Mouse (Mus musculus) neural tube, embryonic 10.5 days (tissue): ENCODE measurements around the gene Fus.
A peak's percentile ranks its signal among the peaks of the same experiment; 100 is the strongest.

Experiments used
- DNase-seq: peaks from one replicate; pipeline ENCODE4 v3.0.0-alpha.2; 2017; ENCODE audit warnings: low spot score; ENCODE audit errors: extremely low spot score

The Fus gene

DNA sequence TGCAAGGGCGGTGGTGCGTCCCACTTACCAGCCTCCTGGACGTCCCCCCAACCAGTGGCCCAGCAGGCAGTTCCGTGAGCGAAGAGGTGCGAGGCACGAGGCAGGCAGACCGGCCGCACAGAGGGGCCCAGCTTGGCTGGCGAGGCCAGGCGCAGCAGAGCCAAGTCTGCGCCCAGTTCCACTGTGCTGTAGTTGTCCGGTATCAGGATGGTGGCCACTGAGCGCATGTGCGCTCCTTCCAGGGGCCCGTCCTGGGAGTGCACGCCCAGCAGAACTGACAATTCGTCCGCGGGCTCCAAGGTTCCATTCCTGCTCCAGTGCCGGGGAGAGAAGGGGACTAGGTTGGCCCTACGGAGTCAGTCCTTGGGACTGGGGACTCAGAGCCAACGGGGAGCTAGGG, 22.6 kb upstream of the Fus start:
- peak; percentile 17 for DNase-seq

- DNase-seq: no peak
These were observed 20.7 kb upstream of the Fus start, which contains the start of gene Prss36 for GRCm38 (mm10) chr7:127946470-127947023. Gene Prss36, minus strand, starts transcription at chr7:127946725.

DNA sequence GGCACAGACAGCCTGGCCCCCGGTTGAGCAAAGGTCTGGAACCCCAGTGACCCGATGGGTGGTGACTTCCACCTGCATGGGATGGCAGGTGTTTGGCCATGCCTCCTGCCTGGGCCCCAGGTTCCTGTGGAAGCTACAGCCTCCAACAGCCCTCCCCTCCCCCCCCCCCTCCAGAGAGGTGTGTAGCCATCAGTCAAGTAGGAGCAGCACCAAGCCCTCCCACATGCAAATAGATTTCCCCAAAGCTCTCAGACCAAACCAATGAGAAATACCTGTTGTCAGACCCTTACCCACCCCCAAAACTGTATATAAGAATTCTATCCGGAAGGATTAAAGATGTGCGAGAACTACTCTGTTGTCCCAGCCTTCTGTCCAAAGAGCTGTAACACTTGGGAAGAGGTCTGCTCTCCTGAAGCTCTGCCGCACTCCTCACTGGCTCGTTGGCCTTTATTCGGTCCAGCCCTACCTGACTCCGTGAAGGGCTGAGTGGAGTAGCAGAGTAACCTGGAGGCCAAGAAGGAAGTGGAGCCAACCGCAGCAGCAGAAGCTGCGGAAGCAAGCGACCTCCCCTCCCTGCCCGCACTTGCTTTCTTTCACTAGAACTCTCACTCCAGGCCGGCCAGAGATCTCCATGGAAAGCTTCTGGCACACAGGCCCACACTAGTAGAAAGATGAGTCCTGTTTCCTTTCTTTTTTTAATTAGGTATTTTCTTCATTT, 14.2 kb upstream of the Fus start:
- DNase-seq: no peak

- no peak for DNase-seq
These were observed 7.9 kb upstream of the Fus start for GRCm38 (mm10) chr7:127959364-127959763.

DNA sequence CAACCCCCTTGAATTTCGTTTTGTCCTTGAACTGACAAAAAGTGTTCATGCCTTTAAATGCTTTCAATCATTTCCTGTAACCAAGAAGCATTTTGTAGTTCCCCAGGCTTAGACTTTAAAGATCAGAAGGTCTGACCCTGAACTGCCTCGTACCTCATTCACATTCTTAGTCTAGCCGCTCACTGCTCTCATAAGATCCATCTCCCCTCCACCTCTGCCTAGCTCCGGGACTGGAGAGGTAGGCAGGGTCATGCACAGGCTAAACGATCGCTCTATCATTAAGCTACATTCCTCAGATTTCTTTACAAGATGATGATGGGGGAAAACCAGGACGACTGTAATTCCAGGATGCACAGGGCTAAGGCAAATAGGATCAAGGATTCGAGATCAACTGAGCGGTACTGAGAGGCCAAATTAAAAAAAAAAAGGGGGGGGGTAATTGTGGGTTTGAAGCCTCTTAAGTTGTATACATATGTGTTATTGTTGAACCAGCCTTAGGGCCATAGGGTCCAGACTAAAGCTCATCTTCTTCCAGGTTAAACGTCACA, 812 bp upstream of the Fus start:
- no peak for DNase-seq

GRCm38 (mm10) chr7:127967922-127968828, 918 bp downstream of the Fus start:
- DNase-seq: peak; percentile 80

GRCm38 (mm10) chr7:127974413-127974930, 7.2 kb downstream of the Fus start:
- DNase-seq: no peak

- DNase-seq: no peak
These were observed 11.6 kb downstream of the Fus start for GRCm38 (mm10) chr7:127978856-127979255.

DNA sequence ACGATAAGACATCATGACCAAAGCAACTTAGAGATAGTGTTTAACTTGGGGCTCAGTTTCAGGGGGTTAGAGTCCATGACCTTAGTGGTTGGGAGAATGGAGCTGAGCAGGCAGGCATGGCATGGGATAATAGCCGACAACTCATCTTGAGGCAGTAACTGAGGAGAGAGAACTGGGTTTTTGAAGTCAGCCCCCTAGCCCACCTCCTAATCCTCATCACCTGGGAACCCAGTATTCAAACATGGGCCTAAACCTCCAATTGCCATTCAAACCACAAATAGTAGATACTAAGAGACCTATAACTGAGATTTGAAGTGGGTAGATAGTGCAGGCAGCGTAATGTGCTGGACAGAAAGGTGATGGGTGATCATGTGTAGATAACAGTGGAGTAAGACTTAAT, 13.3 kb downstream of the Fus start:
- DNase-seq: no peak

GRCm38 (mm10) chr7:127988904-127989303, 21.6 kb downstream of the Fus start:
- no peak for DNase-seq

- peak; percentile 61 for DNase-seq
These were observed 24.6 kb downstream of the Fus start for GRCm38 (mm10) chr7:127991643-127992487.

DNA sequence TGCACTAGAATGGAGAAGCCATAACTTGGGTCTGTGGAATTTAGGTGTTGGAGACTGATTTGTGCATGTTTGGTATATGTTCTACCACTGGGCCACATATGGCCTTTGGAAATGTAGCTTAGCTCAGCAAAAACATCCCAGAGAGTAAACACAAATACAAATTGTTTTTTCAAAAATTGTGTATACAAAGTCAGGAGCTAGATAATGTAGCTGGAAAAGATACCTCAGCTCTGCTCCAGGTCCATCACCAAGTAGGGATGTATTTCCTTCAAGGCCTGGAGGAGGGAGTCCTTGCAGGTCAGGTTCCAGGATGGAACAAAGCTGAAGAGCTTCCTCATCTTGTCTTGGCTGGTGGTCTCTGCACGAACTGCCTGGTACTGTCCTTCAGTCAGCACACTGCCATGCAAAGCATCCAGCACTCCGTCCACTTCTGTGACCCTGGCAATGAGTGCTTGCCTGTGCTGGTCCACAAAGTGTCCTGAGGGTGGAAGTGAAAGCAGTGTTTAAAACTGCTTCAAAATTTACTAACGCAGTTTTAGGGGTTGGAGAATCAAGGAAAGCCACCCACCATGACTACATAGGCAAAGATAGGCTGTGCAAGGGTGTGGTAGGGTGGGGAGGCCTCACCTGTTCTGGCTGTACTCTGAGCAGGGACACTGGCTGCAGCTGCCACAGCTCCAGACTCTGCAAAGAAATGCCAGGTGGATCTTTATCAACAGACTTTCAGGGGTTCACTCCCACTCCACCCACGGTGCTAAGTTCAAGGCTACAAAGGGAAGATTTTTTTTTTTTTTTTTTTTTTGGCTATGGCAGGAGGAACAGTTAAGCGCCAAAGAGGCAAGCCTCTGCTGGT, 25.5 kb downstream of the Fus start:
- DNase-seq: no peak

GRCm38 (mm10) chr7:127993341-127993977, 26.2 kb downstream of the Fus start, which contains the start of gene Pycard:
Gene Pycard, minus strand, starts transcription at chr7:127993867.
- no peak for DNase-seq

GRCm38 (mm10) chr7:127999436-127999835, 32.2 kb downstream of the Fus start:
- no peak for DNase-seq

DNA sequence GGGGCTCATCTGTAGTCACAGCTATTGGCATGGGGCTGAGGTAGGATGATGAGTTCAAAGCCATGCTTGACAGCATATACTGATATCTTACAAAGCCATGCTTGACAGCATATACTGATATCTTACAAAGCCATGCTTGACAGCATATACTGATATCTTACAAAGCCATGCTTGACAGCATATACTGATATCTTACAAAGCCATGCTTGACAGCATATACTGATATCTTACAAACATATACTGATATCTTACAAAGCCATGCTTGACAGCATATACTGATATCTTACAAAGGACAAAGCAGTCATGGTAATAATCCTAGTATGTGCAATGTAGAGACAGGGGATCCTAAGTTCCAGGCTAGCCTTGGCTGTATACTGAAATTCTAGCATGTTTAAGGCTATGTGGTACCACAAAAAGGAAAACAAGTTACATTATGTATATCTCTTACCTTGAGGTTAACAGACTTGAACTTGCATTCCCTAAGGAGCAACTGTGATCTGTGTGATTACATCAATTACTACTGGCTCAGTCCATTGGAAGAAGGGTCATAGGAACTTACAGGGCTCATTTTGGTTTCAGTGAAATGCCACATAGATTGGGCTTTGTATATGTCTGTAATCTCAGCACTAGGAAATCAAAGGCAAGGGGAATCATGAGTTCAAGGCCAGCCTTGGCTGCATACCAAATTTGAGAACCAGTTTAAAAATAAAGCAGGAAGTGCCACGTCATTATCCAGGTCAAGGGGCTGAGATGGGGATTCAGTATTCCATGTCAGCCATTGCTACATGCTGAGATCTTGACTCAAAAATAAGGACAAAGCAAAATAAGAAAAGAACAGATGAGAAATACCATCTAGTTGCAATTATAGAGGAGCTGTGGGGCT, 33.1 kb downstream of the Fus start:
- no peak for DNase-seq

DNA sequence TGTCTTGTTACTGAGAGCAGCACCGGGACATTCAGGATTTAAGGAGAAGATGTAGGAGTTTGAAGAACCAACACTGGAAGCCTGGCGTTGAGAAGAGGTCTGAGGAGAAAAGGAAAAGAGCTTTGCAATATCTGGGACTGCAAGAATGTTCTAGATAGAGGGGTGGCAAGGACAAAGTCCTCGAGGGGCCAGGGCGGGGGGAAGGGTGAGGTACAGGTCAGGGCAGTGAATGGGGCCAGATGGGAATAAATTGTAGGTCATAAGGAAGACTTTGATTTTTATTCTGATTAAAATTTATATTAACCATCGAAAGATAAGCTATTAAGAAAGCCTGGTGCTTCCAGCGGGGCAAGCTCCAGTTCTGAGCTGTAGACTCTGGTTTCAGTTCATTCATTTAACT, 35.8 kb downstream of the Fus start:
- DNase-seq: no peak

DNA sequence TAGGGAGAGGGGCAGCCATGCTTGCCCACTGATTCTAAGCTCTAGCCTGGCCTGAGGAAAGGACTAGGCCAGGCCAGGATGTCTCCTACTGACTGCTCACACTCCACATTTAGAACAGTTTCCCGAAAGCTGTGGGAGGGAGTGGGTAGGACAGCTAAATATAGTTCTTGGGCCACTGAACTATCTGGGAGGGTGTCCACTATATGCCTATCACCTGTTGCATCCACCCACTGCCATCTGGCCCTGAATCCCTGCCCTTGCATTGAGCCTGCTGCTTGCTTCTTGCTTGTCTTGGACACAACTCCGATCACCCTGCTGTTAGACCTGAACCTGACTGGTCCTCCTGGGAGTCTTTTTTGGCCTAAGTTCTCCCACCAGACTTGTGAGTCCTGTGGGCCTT, 36.4 kb downstream of the Fus start, which contains the start of gene Trim72:
Gene Trim72, plus strand, starts transcription at position 262 of the 400 bp plus-strand sequence.
- DNase-seq: no peak

GRCm38 (mm10) chr7:128004150-128004486, 36.9 kb downstream of the Fus start:
- DNase-seq: no peak
